Mouse (Mus musculus) CD4-positive naive resting alpha-beta T cell, adult 57 days (primary cell): ENCODE data around the gene Olfr1126. TPM values are rescaled to one million over a fixed set of nuclear protein-coding genes. Genes with fewer than 3 reads are reported as not detected.

Source experiments
- total RNA-seq: library from RNA; stranded (reverse); gene quantifications from one replicate; pipeline ENCODE4 v1.2.4, GENCODE M21; 2023

Gene Olfr1126
- not detected for total RNA-seq

GRCm38 (mm10) chr2:87453662-87454061 is at the start of gene Olfr1126:
Gene Olfr1126 (plus strand): TSS chr2:87453962.

GRCm38 (mm10) chr2:87416335-87416734 is 37.4 kb upstream of the Olfr1126 start, which contains the start of gene Olfr1123:
Gene Olfr1123 (plus strand): TSS chr2:87416635.

GRCm38 (mm10) chr2:87429975-87430374 is 23.8 kb upstream of the Olfr1126 start, which contains the start of gene Olfr1124:
Gene Olfr1124 (plus strand): TSS chr2:87430275.

GRCm38 (mm10) chr2:87496993-87497392 is 43.2 kb downstream of the Olfr1126 start, which contains the start of gene Pramel7:
Gene Pramel7 (minus strand): TSS chr2:87497093.

GRCm38 (mm10) chr2:87506265-87506664 is 52.5 kb downstream of the Olfr1126 start, which contains the start of gene Pramel6:
Gene Pramel6 (plus strand): TSS chr2:87506565.

Other genes with a start within 250 kb of the Olfr1126 start
- gene Olfr1113, start 245.0 kb upstream of the Olfr1126 start, total RNA-seq, result not detected
- gene Olfr1115, start 205.9 kb upstream of the Olfr1126 start, total RNA-seq, result not detected
- gene Olfr1116, start 186.4 kb upstream of the Olfr1126 start, total RNA-seq, result not detected
- gene Olfr1118, start 146.4 kb upstream of the Olfr1126 start, total RNA-seq, result not detected
- not detected for gene Olfr1120, start 99.1 kb upstream of the Olfr1126 start, total RNA-seq
- gene Olfr1121, start 84.1 kb upstream of the Olfr1126 start, total RNA-seq, result not detected
- gene Olfr1122, start 68.1 kb upstream of the Olfr1126 start, total RNA-seq, result 0.21 TPM
- gene Olfr1123, start 37.3 kb upstream of the Olfr1126 start, total RNA-seq, result not detected
- gene Olfr1124, start 23.7 kb upstream of the Olfr1126 start, total RNA-seq, result not detected
- gene Pramel7, start 43.1 kb downstream of the Olfr1126 start, total RNA-seq, result not detected
- gene Pramel6, start 52.6 kb downstream of the Olfr1126 start, total RNA-seq, result not detected
- gene Olfr153, start 77.8 kb downstream of the Olfr1126 start, total RNA-seq, result not detected
- not detected for gene Olfr1128, start 91.6 kb downstream of the Olfr1126 start, total RNA-seq
- not detected for gene Olfr1129, start 119.9 kb downstream of the Olfr1126 start, total RNA-seq
- gene Olfr1130, start 152.2 kb downstream of the Olfr1126 start, total RNA-seq, result not detected
- not detected for gene Olfr1131, start 173.1 kb downstream of the Olfr1126 start, total RNA-seq
- gene Olfr1132, start 183.6 kb downstream of the Olfr1126 start, total RNA-seq, result not detected
- not detected for gene Olfr1133, start 193.4 kb downstream of the Olfr1126 start, total RNA-seq
- gene Olfr1134, start 204.5 kb downstream of the Olfr1126 start, total RNA-seq, result not detected
- not detected for gene Olfr1135, start 219.7 kb downstream of the Olfr1126 start, total RNA-seq
- gene Olfr1136, start 240.0 kb downstream of the Olfr1126 start, total RNA-seq, result not detected